Mouse (Mus musculus) ES-Bruce4 (cell line): Measurements from ENCODE around the gene Atn1. TPM values are rescaled to one million over a fixed set of nuclear protein-coding genes. Genes with fewer than 3 reads are reported as not detected.

Source experiments
- H3K27ac ChIP-seq: 2 replicates; pipeline ENCODE4 v1.5.1; 2012; ENCODE audit warnings: low read length, inconsistent platforms; ENCODE audit not compliant: insufficient read depth
- H3K27me3 ChIP-seq: 2 replicates; pipeline ENCODE4 v1.6.1; 2012; ENCODE audit warnings: mild to moderate bottlenecking, low read length, inconsistent platforms; ENCODE audit not compliant: control insufficient read depth, poor library complexity, insufficient read depth, severe bottlenecking
- H3K36me3 ChIP-seq: 2 replicates; pipeline ENCODE4 v1.6.1; 2012; ENCODE audit warnings: inconsistent platforms, mild to moderate bottlenecking, low read length, moderate library complexity; ENCODE audit not compliant: control insufficient read depth, poor library complexity, insufficient read depth, severe bottlenecking
- H3K4me1 ChIP-seq: one replicate; pipeline ENCODE4 v1.8.1; 2011; ENCODE audit warnings: low read length; ENCODE audit not compliant: control insufficient read depth, insufficient read depth
- H3K4me3 ChIP-seq: 2 replicates; pipeline ENCODE4 v1.5.1; 2011; ENCODE audit warnings: low read depth, mild to moderate bottlenecking, low read length
- H3K9ac ChIP-seq: 2 replicates; pipeline ENCODE4 v1.6.1; 2012; ENCODE audit warnings: low read depth, mild to moderate bottlenecking, inconsistent platforms; ENCODE audit not compliant: poor library complexity, severe bottlenecking
- H3K9me3 ChIP-seq: replicated peaks from 2 replicates; pipeline ENCODE4 v1.6.1; 2012; ENCODE audit warnings: mild to moderate bottlenecking, low read length, inconsistent platforms; ENCODE audit not compliant: control insufficient read depth, poor library complexity, insufficient read depth, severe bottlenecking
- CTCF ChIP-seq: IDR thresholded peaks from one replicate; pipeline ENCODE4 v1.8.1; 2011; ENCODE audit warnings: low read depth, low read length
- EP300 ChIP-seq: IDR thresholded peaks from 2 replicates; pipeline ENCODE4 v1.6.1; 2011; ENCODE audit warnings: low read depth, low read length; ENCODE audit not compliant: insufficient read depth
- POLR2A ChIP-seq: IDR thresholded peaks from one replicate; pipeline ENCODE4 v1.8.1; 2011; ENCODE audit warnings: low read length; ENCODE audit not compliant: insufficient read depth
- polyA plus RNA-seq: library from polyadenylated mRNA; stranded (reverse); fragments of >200 nt; gene quantifications from 2 replicates; pipeline ENCODE4 v1.2.4, GENCODE M21; 2011; ENCODE audit warnings: low read depth; ENCODE audit not compliant: missing spikeins, insufficient read depth, insufficient read length

The Atn1 gene
- polyA plus RNA-seq, 1 experiment = 32.0 TPM

DNA sequence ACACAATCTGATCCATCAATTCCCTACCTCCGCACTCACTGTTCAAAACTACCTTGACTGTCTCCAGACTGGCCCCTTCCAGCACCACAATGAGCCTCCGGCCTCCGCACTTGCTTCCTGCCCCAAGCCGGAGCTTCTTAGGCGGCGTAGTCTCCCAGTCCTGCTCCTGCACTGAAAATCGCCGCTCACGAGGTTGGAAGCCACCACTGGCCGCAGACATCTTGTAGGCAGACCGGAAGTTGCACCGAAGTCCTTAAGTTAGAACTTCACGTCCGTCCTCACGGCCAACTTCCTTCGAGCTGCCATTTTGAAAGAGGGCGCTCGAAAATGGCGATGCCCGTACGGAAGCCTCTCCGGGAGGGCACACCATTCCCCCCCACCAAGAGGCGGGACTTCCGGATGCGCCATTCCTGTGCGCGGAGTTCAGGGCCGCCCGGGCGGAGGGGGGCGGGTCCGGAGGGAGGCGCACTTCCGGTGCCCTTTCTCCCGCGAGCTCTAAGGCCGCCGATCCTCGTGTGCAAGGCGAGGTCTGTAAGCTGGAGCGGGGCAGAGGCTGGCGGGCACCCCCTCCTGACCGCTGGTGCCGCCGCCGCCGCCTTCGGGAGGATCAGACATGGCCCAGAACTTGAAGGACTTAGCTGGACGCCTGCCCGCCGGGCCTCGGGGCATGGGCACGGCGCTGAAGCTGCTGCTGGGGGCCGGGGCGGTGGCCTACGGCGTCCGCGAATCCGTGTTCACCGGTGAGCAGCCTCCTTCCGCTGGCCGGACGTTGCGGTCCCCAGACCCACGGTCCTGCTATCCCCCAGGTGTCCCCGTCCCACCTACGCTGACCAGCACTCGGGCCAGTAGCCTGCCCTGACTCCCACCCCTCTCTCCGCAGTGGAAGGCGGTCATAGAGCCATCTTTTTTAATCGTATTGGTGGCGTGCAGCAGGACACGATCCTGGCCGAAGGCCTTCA, 44.2 kb downstream of the Atn1 start, which contains the start of the genes Emg1 and Phb2:
Gene Emg1 (minus strand): TSS at position 355 of the 959 bp plus-strand sequence.
Gene Phb2 (plus strand): TSS at position 513 of the 959 bp plus-strand sequence.
- Histone ChIP-seq H3K4me3 (peak within 1 kb of the TSS; percentile 81), H3K36me3 (peaks cover 49% of the 10 kb centered on the region), H3K9ac (peak within 1 kb of the TSS; percentile 91), H3K27ac (peak within 1 kb of the TSS; percentile 52), H3K4me1 (no peaks in the 10 kb centered on the region), H3K27me3 (no peaks in the 10 kb centered on the region), H3K9me3 (no peaks in the 10 kb centered on the region)
- no peak for TF ChIP-seq POLR2A
- no peak for TF ChIP-seq CTCF
- TF ChIP-seq EP300 = no peak

DNA sequence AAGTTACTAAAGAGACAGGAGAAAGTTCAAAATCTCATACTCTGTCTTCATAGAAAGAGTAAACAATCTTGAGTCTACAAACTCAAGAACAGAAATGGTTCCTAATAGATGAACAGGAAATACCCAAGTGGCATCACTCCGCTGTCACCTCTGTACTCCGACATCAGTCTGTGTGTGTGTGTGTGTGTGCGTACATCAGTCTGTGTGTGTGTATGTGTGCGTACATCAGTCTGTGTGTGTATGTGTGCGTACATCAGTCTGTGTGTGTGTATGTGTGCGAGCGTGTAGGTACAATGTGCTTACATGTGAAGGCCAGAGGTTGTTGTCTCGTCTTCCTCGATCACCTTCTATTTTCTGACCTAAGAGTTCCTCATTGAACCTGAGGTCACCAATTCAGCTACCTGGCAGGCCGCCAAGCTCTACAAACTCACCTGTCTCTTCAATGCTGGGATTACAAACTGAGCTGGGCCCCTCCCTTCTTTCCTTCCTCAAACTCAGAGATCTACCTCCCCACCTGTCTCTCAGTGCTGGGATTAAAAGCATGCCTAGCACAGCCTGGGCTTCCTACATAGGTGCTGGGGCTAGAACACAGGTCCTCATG, 47.9 kb downstream of the Atn1 start:
- Histone ChIP-seq H3K27me3 (no peaks in the 10 kb centered on the region), H3K9ac (no peak overlapping the region), H3K4me3 (no peak overlapping the region), H3K36me3 (peaks cover 52% of the 10 kb centered on the region), H3K27ac (no peak overlapping the region), H3K9me3 (no peaks in the 10 kb centered on the region), H3K4me1 (no peaks in the 10 kb centered on the region)
- TF ChIP-seq CTCF (no peak), POLR2A (no peak), EP300 (no peak)

DNA sequence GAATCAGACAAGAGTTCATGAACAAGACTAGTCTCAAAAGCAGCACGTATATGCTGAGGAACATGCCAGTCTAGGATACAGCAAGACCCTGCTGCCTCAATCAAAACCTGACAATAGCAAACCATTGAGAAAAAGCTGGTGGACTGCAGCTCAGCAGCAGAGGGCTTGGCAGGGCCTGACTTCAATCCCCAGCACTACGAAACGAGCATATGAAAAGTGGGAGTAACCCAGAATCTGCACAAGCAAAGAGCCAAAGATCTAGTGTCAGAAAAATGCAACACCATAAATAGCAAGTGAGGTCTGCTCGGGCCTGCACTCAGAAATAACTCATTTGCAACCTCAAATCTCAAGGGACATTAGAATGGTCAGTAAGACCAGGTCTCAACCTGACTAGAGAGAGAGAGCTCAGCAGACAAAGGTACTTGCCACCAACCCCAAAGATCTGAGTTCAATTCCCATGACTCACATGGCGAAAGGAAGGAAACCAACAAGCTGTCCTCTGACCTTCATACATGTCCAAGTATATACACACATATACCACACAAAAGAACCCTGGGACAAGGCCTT, 50.2 kb downstream of the Atn1 start:
- TF ChIP-seq POLR2A = no peak
- TF ChIP-seq EP300 = no peak
- TF ChIP-seq CTCF = no peak
- Histone ChIP-seq H3K4me1 (no peaks in the 10 kb centered on the region), H3K27ac (no peak overlapping the region), H3K9ac (no peak overlapping the region), H3K27me3 (no peaks in the 10 kb centered on the region), H3K9me3 (no peaks in the 10 kb centered on the region), H3K36me3 (peaks cover 59% of the 10 kb centered on the region), H3K4me3 (no peak overlapping the region)

DNA sequence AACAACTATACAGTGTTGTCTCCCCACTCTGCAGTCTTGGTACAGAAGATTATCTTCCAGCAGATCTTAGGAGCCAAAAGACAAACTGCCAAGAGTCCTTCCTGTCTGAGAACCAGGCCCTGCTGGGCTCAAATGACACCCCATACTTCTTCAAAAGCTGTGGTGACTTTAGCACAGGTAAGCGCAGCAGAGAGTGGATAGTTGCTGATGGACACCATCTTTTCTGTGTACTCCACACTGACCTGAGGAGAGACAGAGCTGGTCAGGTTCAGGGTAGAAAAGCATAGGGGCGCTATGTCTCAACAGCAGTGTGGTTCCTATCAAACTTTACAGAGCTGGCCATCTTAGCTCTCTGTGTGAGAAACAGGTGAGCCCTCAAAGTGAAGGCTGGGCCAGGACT, 51.9 kb downstream of the Atn1 start:
- Histone ChIP-seq H3K27ac (no peak overlapping the region), H3K4me3 (no peak overlapping the region), H3K27me3 (no peaks in the 10 kb centered on the region), H3K9ac (no peak overlapping the region), H3K9me3 (no peaks in the 10 kb centered on the region), H3K36me3 (peaks cover 53% of the 10 kb centered on the region), H3K4me1 (no peaks in the 10 kb centered on the region)
- TF ChIP-seq POLR2A (no peak), EP300 (no peak), CTCF (no peak)

DNA sequence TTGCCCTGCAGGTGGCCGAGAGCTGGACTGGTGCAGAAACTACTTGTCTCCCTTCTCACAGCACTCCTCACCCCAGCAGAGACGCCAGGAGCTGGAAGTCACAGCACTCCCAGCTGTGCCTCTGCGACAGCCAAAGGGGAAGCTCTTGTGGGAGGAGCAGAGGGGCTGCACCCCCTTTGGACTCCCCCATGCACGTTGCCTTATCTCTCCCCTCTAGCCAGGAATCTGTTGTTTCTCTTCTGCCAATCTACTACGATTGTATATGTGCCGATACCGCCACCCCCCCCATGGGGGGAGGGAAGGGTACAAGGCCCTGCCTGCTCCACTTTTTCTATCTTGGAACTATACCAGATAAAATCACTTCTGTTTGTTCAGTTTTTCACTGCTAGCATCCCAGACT, 52.5 kb downstream of the Atn1 start:
- H3K27ac ChIP-seq = no peak overlapping the region
- no peaks in the 10 kb centered on the region for H3K4me1 ChIP-seq
- no peak overlapping the region for H3K4me3 ChIP-seq
- no peaks in the 10 kb centered on the region for H3K27me3 ChIP-seq
- H3K9me3 ChIP-seq = no peaks in the 10 kb centered on the region
- no peak for TF ChIP-seq CTCF
- no peak for TF ChIP-seq POLR2A
- TF ChIP-seq EP300 = no peak
- H3K36me3 ChIP-seq = peaks cover 52% of the 10 kb centered on the region
- H3K9ac ChIP-seq = no peak overlapping the region

DNA sequence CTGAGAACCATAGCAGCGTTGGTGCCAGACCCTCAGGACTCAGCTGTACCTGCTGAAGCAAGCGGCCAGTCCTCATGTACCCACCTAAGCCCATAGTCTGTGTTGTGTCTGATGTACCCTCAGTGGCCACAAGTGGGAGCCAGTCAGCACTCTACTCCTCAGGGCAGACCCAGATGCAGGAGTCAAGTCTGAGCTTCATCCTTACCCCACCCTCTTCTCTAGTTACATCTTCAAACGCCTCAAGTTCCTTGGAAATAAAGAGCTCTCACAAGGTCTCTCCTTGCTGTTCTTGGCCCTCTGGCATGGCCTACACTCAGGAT, 53.6 kb downstream of the Atn1 start:
- peak overlapping the region; percentile 48 for H3K27ac ChIP-seq
- H3K4me1 ChIP-seq = no peaks in the 10 kb centered on the region
- H3K27me3 ChIP-seq = no peaks in the 10 kb centered on the region
- no peak overlapping the region for H3K9ac ChIP-seq
- TF ChIP-seq EP300 = no peak
- peak; percentile 97 for TF ChIP-seq CTCF
- H3K36me3 ChIP-seq = peaks cover 44% of the 10 kb centered on the region
- H3K4me3 ChIP-seq = no peak overlapping the region
- no peaks in the 10 kb centered on the region for H3K9me3 ChIP-seq
